Mouse (Mus musculus): ENCODE measurements at regions not wholly inside any gene's neighbourhood (a gene's known extent, or its start where the extent isn't known, plus 50 kb on each side); places are given as distances from the start of the nearest gene placed in this dataset.
A peak's percentile ranks its signal among the peaks of the same experiment; 100 is the strongest.
"Not testable (repeated sequence)": the region's sequence is repeated elsewhere in the genome, so short reads cannot be mapped to it uniquely, and the experiment has no call there.

DNA sequence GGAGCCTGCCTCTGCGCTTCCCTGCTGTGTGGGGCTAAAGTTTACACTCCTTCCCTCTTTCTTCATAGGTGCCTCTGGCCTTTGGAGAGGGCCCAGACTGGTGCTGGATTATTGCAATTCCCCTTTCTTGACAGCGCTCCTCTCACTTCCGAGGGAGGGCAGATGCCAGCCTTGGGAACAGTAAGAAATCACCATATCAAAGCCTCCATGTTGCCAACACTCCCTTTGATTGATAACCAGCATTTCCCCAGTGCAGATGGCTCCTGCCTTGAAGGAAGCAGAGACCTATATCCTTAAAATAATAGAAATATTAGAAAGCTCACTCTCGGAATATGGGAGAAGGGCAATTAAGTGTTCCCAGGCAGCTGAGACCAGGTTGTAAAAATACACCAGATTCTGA lies 63.1 kb upstream of the Cep295 start:
- Histone ChIP-seq H3K27me3 (ENCODE audit: control insufficient read depth, insufficient read depth, low read depth, low read length) (no peaks in the 10 kb centered on the region), H3K9me3 (ENCODE audit: control insufficient read depth, low read length) (no peaks in the 10 kb centered on the region), H3K4me1 (replicated peaks; ENCODE audit: control insufficient read depth, insufficient read depth, low read length) (no peaks in the 10 kb centered on the region), H3K9ac (ENCODE audit: low read length) (no peak overlapping the region), H3K36me3 (ENCODE audit: control insufficient read depth, insufficient read depth, low read length) (no peaks in the 10 kb centered on the region), H3K4me2 (ENCODE audit: low read depth, low read length) (no peak overlapping the region), H3K4me3 (ENCODE audit: low read length) (no peak overlapping the region), H3K27ac (ENCODE audit: low read length) (no peak overlapping the region)
- WGBS: 39% methylated on average over 4 of the region's 4 CpGs
- ATAC-seq (ENCODE audit: low read depth): no peak

DNA sequence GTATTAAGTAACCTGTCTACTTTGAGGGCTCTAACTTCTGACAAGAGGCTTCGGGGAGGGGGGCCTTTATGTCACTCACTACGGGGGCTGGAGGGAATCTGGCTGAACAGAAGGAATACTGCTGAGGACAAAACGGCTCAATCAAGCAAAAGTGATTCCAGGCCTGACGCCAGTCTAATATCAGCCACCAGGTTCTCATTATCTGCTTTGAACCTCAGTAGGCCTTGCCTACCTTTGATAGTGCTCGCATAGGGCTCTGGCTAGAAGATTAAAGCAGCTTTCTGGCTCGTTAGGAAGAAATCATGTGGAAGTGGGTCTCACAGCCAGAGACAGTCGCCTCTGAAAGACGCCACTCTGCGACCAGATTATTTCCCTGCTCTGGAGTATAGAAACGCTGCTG lies 64.3 kb upstream of the Cep295 start:
- 59% methylated on average over 10 of the region's 10 CpGs for WGBS
- Histone ChIP-seq H3K4me1 (replicated peaks; ENCODE audit: control insufficient read depth, insufficient read depth, low read length) (no peaks in the 10 kb centered on the region), H3K36me3 (ENCODE audit: control insufficient read depth, insufficient read depth, low read length) (no peaks in the 10 kb centered on the region), H3K9ac (ENCODE audit: low read length) (no peak overlapping the region), H3K4me3 (ENCODE audit: low read length) (no peak overlapping the region), H3K9me3 (ENCODE audit: control insufficient read depth, low read length) (no peaks in the 10 kb centered on the region), H3K27me3 (ENCODE audit: control insufficient read depth, insufficient read depth, low read depth, low read length) (no peaks in the 10 kb centered on the region), H3K27ac (ENCODE audit: low read length) (no peak overlapping the region), H3K4me2 (ENCODE audit: low read depth, low read length) (no peak overlapping the region)
- ATAC-seq (ENCODE audit: low read depth): no peak

DNA sequence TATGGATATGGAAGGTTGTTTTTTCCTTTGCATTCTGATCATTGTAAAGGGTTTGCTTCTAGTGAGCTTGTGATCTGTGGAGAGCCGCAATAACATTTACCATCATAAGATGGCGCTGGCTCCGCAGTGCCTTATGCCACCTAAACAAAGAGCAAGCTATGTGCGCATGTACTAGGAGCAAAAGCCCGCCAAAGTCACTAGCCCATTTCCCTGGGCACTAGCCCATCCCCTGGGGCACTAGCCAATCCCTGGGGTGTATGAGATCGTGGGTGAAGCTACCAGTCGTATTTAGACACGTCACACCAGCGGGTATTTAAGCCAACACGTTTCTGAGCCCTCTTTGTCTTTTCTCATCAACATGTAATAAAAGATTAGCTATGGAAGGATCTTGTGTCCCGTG lies 59.0 kb upstream of the Smco4 start:
- H3K4me2 ChIP-seq (ENCODE audit: low read depth, low read length); ATAC-seq (ENCODE audit: low read depth); H3K4me3 ChIP-seq (ENCODE audit: low read length); H3K4me1 ChIP-seq (replicated peaks; ENCODE audit: control insufficient read depth, insufficient read depth, low read length); H3K27ac ChIP-seq (ENCODE audit: low read length); H3K9me3 ChIP-seq (ENCODE audit: control insufficient read depth, low read length); H3K36me3 ChIP-seq (ENCODE audit: control insufficient read depth, insufficient read depth, low read length); H3K9ac ChIP-seq (ENCODE audit: low read length); H3K27me3 ChIP-seq (ENCODE audit: control insufficient read depth, insufficient read depth, low read depth, low read length): not testable (repeated sequence)
- WGBS: 62% methylated on average over 11 of the region's 11 CpGs

GRCm38 (mm10) chr9:15439319-15439980 lies 53.8 kb upstream of the Smco4 start:
- peak; percentile 41; the same call in 1 of the 2 replicates for ATAC-seq (ENCODE audit: low read depth)
- H3K36me3 ChIP-seq (ENCODE audit: control insufficient read depth, insufficient read depth, low read length): no peaks in the 10 kb centered on the region
- H3K4me1 ChIP-seq (replicated peaks; ENCODE audit: control insufficient read depth, insufficient read depth, low read length): no peaks in the 10 kb centered on the region
- H3K4me3 ChIP-seq (ENCODE audit: low read length): no peak overlapping the region
- no peaks in the 10 kb centered on the region for H3K9me3 ChIP-seq (ENCODE audit: control insufficient read depth, low read length)
- no peak overlapping the region for H3K27ac ChIP-seq (ENCODE audit: low read length)
- H3K4me2 ChIP-seq (ENCODE audit: low read depth, low read length): no peak overlapping the region
- no peak overlapping the region for H3K9ac ChIP-seq (ENCODE audit: low read length)
- 51% methylated on average over 4 of the region's 4 CpGs for WGBS
- no peaks in the 10 kb centered on the region for H3K27me3 ChIP-seq (ENCODE audit: control insufficient read depth, insufficient read depth, low read depth, low read length)

DNA sequence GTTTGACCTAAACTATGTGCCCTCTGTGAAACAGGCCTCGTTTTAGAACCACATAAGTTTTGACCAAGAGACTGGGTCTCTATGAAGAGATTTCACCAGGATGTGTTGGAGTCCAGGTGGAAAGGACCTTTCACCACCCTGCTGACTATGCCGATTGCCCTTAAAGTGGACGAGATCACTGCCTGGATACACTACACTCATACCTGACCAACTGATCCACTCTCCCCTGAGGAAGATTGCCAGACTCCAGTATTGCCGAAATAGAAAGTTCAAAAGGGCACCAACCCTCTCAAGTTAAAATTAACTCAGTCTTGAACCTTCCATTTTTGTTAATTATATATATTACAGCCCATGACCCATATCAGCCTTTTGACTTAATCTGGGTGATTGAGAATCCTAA lies 51.1 kb upstream of the Smco4 start:
- ATAC-seq (ENCODE audit: low read depth): no peak
- Histone ChIP-seq H3K4me3 (ENCODE audit: low read length) (no peak overlapping the region), H3K27me3 (ENCODE audit: control insufficient read depth, insufficient read depth, low read depth, low read length) (no peaks in the 10 kb centered on the region), H3K9ac (ENCODE audit: low read length) (no peak overlapping the region), H3K9me3 (ENCODE audit: control insufficient read depth, low read length) (no peaks in the 10 kb centered on the region), H3K27ac (ENCODE audit: low read length) (no peak overlapping the region), H3K4me2 (ENCODE audit: low read depth, low read length) (no peak overlapping the region), H3K4me1 (replicated peaks; ENCODE audit: control insufficient read depth, insufficient read depth, low read length) (no peaks in the 10 kb centered on the region), H3K36me3 (ENCODE audit: control insufficient read depth, insufficient read depth, low read length) (no peaks in the 10 kb centered on the region)
- 76% methylated on average over 4 of the region's 4 CpGs for WGBS
